8 mouse cellular contexts compared by ENCODE assay signal in genomic region chr15:98894746-98895634, GRCm38 (mm10). TPM values are rescaled to one million over a fixed set of nuclear protein-coding genes. Genes with fewer than 3 reads are reported as not detected.
A peak's percentile ranks its signal among the peaks of the same experiment; 100 is the strongest.
DNase-seq lines count a peak whose midpoint lies in the region; ATAC-seq lines count a peak whose summit lies in the region.

No protein-coding gene starts in this region.

- H3K9ac ChIP-seq in kidney, embryonic 16.5 days (replicated peaks; ENCODE audit: low read length) = peak overlapping the region; percentile 50
- H3K9ac ChIP-seq in limb, embryonic 11.5 days (ENCODE audit: low read length) = peak overlapping the region; percentile 32; the same call in 1 of the 2 replicates
- 0 out of 2 replicates have a peak overlapping the region, but pooled peaks have one; percentile 35 for H3K9ac ChIP-seq in neural tube, embryonic 12.5 days

- WGBS in kidney, embryonic 16.5 days = 4% methylated on average over 37 of the region's 38 CpGs
- WGBS in forebrain, embryonic 10.5 days = 1% methylated on average over 38 of the region's 38 CpGs
- 2% methylated on average over 38 of the region's 38 CpGs for WGBS in limb, embryonic 11.5 days
- WGBS in neural tube, embryonic 12.5 days = 1% methylated on average over 38 of the region's 38 CpGs

- H3K9me3 ChIP-seq in kidney, embryonic 16.5 days (ENCODE audit: low read length) = no peaks in the 10 kb centered on the region
- no peaks in the 10 kb centered on the region for H3K9me3 ChIP-seq in forebrain, embryonic 10.5 days
- peaks cover 4% of the 10 kb centered on the region; the same call in 1 of the 2 replicates for H3K9me3 ChIP-seq in limb, embryonic 11.5 days (ENCODE audit: control insufficient read depth, low read length)
- H3K9me3 ChIP-seq in neural tube, embryonic 12.5 days = no peaks in the 10 kb centered on the region

- DNase-seq in kidney, adult 8-10 months = no peak
- peak; percentile 50 for DNase-seq in forebrain, embryonic 10.5 days (ENCODE audit: extremely low spot score, low spot score)
- DNase-seq in limb, embryonic 11.5 days (ENCODE audit: low spot score) = peak; percentile 64
- no peak for DNase-seq in layer of hippocampus, adult 8-10 months (ENCODE audit: low spot score in 2 of 2)
- no peak for DNase-seq in cerebellum, postnatal 36 days
- DNase-seq in urinary bladder, adult 2 months (ENCODE audit: low spot score) = no peak

- no peak for ATAC-seq in kidney, embryonic 16.5 days (ENCODE audit: low FRiP score, low TSS enrichment)
- no peak for ATAC-seq in limb, embryonic 11.5 days (ENCODE audit: insufficient number of reproducible peaks, low FRiP score, low TSS enrichment, low read depth)
- no peak for ATAC-seq in neural tube, embryonic 12.5 days (ENCODE audit: low FRiP score, low read depth)

- peaks cover 50% of the 10 kb centered on the region for H3K4me1 ChIP-seq in kidney, embryonic 16.5 days (ENCODE audit: insufficient read depth, low read length)
- peaks cover 63% of the 10 kb centered on the region for H3K4me1 ChIP-seq in forebrain, embryonic 10.5 days
- H3K4me1 ChIP-seq in limb, embryonic 11.5 days (ENCODE audit: control insufficient read depth, insufficient read depth, low read length) = peaks cover 25% of the 10 kb centered on the region
- H3K4me1 ChIP-seq in neural tube, embryonic 12.5 days = peaks cover 33% of the 10 kb centered on the region

- H3K4me2 ChIP-seq in kidney, embryonic 16.5 days (replicated peaks; ENCODE audit: low read depth, low read length) = peak overlapping the region; percentile 97
- H3K4me2 ChIP-seq in limb, embryonic 11.5 days (ENCODE audit: low read depth, severe bottlenecking) = peak overlapping the region; percentile 98
- H3K4me2 ChIP-seq in neural tube, embryonic 12.5 days (replicated peaks) = peak overlapping the region; percentile 92

- no peaks in the 10 kb centered on the region for H3K36me3 ChIP-seq in kidney, embryonic 16.5 days (ENCODE audit: insufficient read depth, low read length)
- H3K36me3 ChIP-seq in forebrain, embryonic 10.5 days (replicated peaks) = no peaks in the 10 kb centered on the region
- H3K36me3 ChIP-seq in limb, embryonic 11.5 days (ENCODE audit: control insufficient read depth, insufficient read depth, low read length) = no peaks in the 10 kb centered on the region
- no peaks in the 10 kb centered on the region for H3K36me3 ChIP-seq in neural tube, embryonic 12.5 days

- peak overlapping the region; percentile 57 for H3K4me3 ChIP-seq in kidney, embryonic 16.5 days (ENCODE audit: low read length)
- H3K4me3 ChIP-seq in forebrain, embryonic 10.5 days = peak overlapping the region; percentile 59
- peak overlapping the region; percentile 44 for H3K4me3 ChIP-seq in limb, embryonic 11.5 days (ENCODE audit: low read depth, low read length)
- peak overlapping the region; percentile 41 for H3K4me3 ChIP-seq in neural tube, embryonic 12.5 days

- H3K27me3 ChIP-seq in kidney, embryonic 16.5 days (ENCODE audit: insufficient read depth, low read length) = peaks cover 69% of the 10 kb centered on the region
- H3K27me3 ChIP-seq in forebrain, embryonic 10.5 days (ENCODE audit: poor library complexity, severe bottlenecking) = peaks cover 97% of the 10 kb centered on the region
- peaks cover 76% of the 10 kb centered on the region for H3K27me3 ChIP-seq in limb, embryonic 11.5 days (ENCODE audit: control insufficient read depth, insufficient read depth, low read length)
- H3K27me3 ChIP-seq in neural tube, embryonic 12.5 days (replicated peaks) = peaks cover 85% of the 10 kb centered on the region

- no peak overlapping the region for H3K27ac ChIP-seq in kidney, embryonic 16.5 days (ENCODE audit: low read length)
- H3K27ac ChIP-seq in forebrain, embryonic 10.5 days = peak overlapping the region; percentile 78
- H3K27ac ChIP-seq in limb, embryonic 11.5 days (replicated peaks; ENCODE audit: low read depth, low read length) = no peak overlapping the region
- no peak overlapping the region for H3K27ac ChIP-seq in neural tube, embryonic 12.5 days

RNA-seq across cellular contexts. Expression of gene Rhebl1, which starts 0.7 kb away (rescaled TPM):
- polyA plus RNA-seq in kidney, embryonic 16.5 days (2015; fragmentation: Nextera tagmentation; extraction: Ambion mirVana) = 16.7 and 18.3 TPM in 2 replicates
- polyA plus RNA-seq in forebrain, embryonic 10.5 days (2016; fragmentation: Nextera tagmentation; extraction: Ambion mirVana) = 22.2 and 25.9 TPM in 2 replicates
- 19.8 and 22.2 TPM in 2 replicates for polyA plus RNA-seq in limb, embryonic 11.5 days (2014; fragmentation: Nextera tagmentation; extraction: Ambion mirVana)
- 27.8 and 27.9 TPM in 2 replicates for polyA plus RNA-seq in neural tube, embryonic 12.5 days (2016; fragmentation: Nextera tagmentation; extraction: Ambion mirVana)
- 10 to 100 TPM in 1 of 4 experiments, 1 to 10 TPM in 3; 4.9 to 10.4 (median 7.9) TPM for total RNA-seq in layer of hippocampus, adult 8-10 months (2022)
- 10.2 and 12.4 TPM in 2 replicates for polyA plus RNA-seq in urinary bladder, adult 2 months (2012; rRNA removed)

RNA-seq across cellular contexts. Expression of gene Dhh, which starts 3.4 kb away (rescaled TPM):
- polyA plus RNA-seq in kidney, embryonic 16.5 days (2015; fragmentation: Nextera tagmentation; extraction: Ambion mirVana) = 1.4 and 1.8 TPM in 2 replicates
- 0.24 and 0.48 TPM in 2 replicates for polyA plus RNA-seq in forebrain, embryonic 10.5 days (2016; fragmentation: Nextera tagmentation; extraction: Ambion mirVana)
- 0.15 and 0.23 TPM in 2 replicates for polyA plus RNA-seq in limb, embryonic 11.5 days (2014; fragmentation: Nextera tagmentation; extraction: Ambion mirVana)
- 1.6 and 1.9 TPM in 2 replicates for polyA plus RNA-seq in neural tube, embryonic 12.5 days (2016; fragmentation: Nextera tagmentation; extraction: Ambion mirVana)
- total RNA-seq in layer of hippocampus, adult 8-10 months (2022) = under 1 TPM in 3 of 4 experiments, not detected in 1; 0.18 to 0.34 (median 0.23) TPM
- polyA plus RNA-seq in urinary bladder, adult 2 months (2012; rRNA removed) = 1.7 and 1.9 TPM in 2 replicates

RNA-seq across cellular contexts. Expression of gene Lmbr1l, which starts 23.0 kb away (rescaled TPM):
- 17.6 and 18.9 TPM in 2 replicates for polyA plus RNA-seq in kidney, embryonic 16.5 days (2015; fragmentation: Nextera tagmentation; extraction: Ambion mirVana)
- polyA plus RNA-seq in forebrain, embryonic 10.5 days (2016; fragmentation: Nextera tagmentation; extraction: Ambion mirVana) = 23.9 and 25.3 TPM in 2 replicates
- 5.5 and 6.2 TPM in 2 replicates for polyA plus RNA-seq in limb, embryonic 11.5 days (2014; fragmentation: Nextera tagmentation; extraction: Ambion mirVana)
- polyA plus RNA-seq in neural tube, embryonic 12.5 days (2016; fragmentation: Nextera tagmentation; extraction: Ambion mirVana) = 35.9 and 40.0 TPM in 2 replicates
- total RNA-seq in layer of hippocampus, adult 8-10 months (2022) = 10 to 100 TPM; 17.9 to 21.8 (median 19.6) TPM
- polyA plus RNA-seq in urinary bladder, adult 2 months (2012; rRNA removed) = 32.8 and 43.4 TPM in 2 replicates

RNA-seq across cellular contexts. Expression of gene Kmt2d, which starts 24.0 kb away (rescaled TPM):
- 12.4 and 14.1 TPM in 2 replicates for polyA plus RNA-seq in kidney, embryonic 16.5 days (2015; fragmentation: Nextera tagmentation; extraction: Ambion mirVana)
- 10.8 and 11.8 TPM in 2 replicates for polyA plus RNA-seq in forebrain, embryonic 10.5 days (2016; fragmentation: Nextera tagmentation; extraction: Ambion mirVana)
- 17.6 and 21.6 TPM in 2 replicates for polyA plus RNA-seq in limb, embryonic 11.5 days (2014; fragmentation: Nextera tagmentation; extraction: Ambion mirVana)
- 10.4 and 12.3 TPM in 2 replicates for polyA plus RNA-seq in neural tube, embryonic 12.5 days (2016; fragmentation: Nextera tagmentation; extraction: Ambion mirVana)
- 10 to 100 TPM; 77.8 to 96.0 (median 89.6) TPM for total RNA-seq in layer of hippocampus, adult 8-10 months (2022)
- polyA plus RNA-seq in urinary bladder, adult 2 months (2012; rRNA removed) = 25.7 and 39.0 TPM in 2 replicates

RNA-seq across cellular contexts. Expression of gene Tuba1b, which starts 39.4 kb away (rescaled TPM):
- polyA plus RNA-seq in kidney, embryonic 16.5 days (2015; fragmentation: Nextera tagmentation; extraction: Ambion mirVana) = 1,826 and 1,900 TPM in 2 replicates
- 2,760 and 2,766 TPM in 2 replicates for polyA plus RNA-seq in forebrain, embryonic 10.5 days (2016; fragmentation: Nextera tagmentation; extraction: Ambion mirVana)
- 2,238 and 2,358 TPM in 2 replicates for polyA plus RNA-seq in limb, embryonic 11.5 days (2014; fragmentation: Nextera tagmentation; extraction: Ambion mirVana)
- 1,299 and 1,329 TPM in 2 replicates for polyA plus RNA-seq in neural tube, embryonic 12.5 days (2016; fragmentation: Nextera tagmentation; extraction: Ambion mirVana)
- 100 to 1,000 TPM; 488 to 526 (median 515) TPM for total RNA-seq in layer of hippocampus, adult 8-10 months (2022)
- 677 and 758 TPM in 2 replicates for polyA plus RNA-seq in urinary bladder, adult 2 months (2012; rRNA removed)

Comparison
In these comparisons a context has a peak if more than half of its experiments do, and no peak if none do; other contexts are left out.
1. DNase-seq: peak in forebrain, embryonic 10.5 days (single experiment) and limb, embryonic 11.5 days (single experiment); none in kidney, adult 8-10 months (0 of 2), layer of hippocampus, adult 8-10 months (0 of 2), cerebellum, postnatal 36 days (0 of 2) and urinary bladder, adult 2 months (single experiment).
2. Peak in every context shown above with its lines, with median percentiles within 50 percentile points of each other: H3K4me2 ChIP-seq, H3K4me3 ChIP-seq and H3K9ac ChIP-seq.